Mouse (Mus musculus): ENCODE results near the gene Tmem119.

DNA sequence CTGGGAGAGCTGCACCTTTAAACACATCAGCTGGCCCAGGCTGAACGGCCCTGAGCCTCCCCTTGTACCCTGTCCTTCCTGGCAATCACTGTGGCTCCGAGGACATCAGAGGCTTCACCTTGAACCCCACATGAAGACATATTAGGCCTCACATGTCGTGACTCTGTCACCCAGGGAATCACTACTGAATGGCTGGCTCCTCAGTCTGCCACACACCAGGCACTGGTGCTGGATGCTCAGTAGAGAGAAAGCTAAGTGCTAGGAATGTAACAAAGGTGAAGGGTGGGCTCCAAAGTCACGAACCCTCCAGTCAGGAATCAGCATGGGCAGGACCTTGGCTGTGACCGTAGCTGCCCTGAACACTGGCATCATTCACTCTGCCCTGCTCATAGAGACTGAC lies 20.7 kb downstream of the Tmem119 start:
- no peak for TF ChIP-seq POLR2A (IDR thresholded peaks at IDR 0.05; ENCODE audit: control insufficient read depth, extremely low read depth, insufficient read depth, low read length, poor library complexity)
- TF ChIP-seq CTCF (IDR thresholded peaks at IDR 0.05; ENCODE audit: borderline replicate concordance, control insufficient read depth, extremely low read depth, insufficient read depth, low read length, poor library complexity): no peak
